Mouse (Mus musculus): ENCODE results near the gene Hyal1.

Gene Hyal1

DNA sequence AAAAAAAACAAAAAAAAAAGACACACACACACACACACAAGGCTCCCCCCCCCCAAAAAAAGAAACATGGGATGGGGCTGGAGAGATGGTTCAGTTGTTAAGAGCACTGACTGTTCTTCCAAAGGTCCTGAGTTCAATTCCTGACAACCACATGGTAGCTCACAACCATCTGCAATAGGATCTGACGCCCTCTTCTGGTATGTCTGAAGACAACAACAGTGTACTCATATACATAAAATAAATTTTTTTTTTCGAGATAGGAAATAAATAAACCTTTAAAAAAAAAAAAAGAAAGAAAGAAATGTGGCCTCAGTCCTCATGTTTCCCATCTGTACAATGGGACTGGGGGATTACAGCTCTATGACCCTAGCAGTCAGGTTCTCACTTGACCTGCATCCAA is 40.7 kb downstream of the Hyal1 start:
- DNase-seq (ENCODE audit: low read depth, low spot score): no peak

DNA sequence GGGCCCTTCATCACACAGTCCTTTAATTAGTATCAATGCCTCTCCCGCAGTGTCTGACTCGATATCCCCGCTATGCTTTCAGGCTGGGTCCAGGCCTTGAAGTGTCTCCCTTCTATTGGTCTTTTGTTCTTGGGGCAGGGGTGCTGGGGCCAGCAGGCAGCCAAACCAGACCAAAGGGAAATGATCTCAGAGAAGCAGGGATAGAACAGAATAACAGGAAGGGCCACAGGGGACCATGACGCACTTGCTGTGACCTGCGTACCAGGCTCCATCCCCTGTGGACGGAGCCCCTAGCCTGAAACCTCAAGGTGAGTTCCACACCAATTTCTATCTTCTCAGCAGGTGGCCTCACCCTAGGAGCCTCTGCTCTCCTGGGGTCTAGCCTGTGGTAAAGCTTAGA is 41.4 kb downstream of the Hyal1 start:
- no peak for DNase-seq (ENCODE audit: low read depth, low spot score)

DNA sequence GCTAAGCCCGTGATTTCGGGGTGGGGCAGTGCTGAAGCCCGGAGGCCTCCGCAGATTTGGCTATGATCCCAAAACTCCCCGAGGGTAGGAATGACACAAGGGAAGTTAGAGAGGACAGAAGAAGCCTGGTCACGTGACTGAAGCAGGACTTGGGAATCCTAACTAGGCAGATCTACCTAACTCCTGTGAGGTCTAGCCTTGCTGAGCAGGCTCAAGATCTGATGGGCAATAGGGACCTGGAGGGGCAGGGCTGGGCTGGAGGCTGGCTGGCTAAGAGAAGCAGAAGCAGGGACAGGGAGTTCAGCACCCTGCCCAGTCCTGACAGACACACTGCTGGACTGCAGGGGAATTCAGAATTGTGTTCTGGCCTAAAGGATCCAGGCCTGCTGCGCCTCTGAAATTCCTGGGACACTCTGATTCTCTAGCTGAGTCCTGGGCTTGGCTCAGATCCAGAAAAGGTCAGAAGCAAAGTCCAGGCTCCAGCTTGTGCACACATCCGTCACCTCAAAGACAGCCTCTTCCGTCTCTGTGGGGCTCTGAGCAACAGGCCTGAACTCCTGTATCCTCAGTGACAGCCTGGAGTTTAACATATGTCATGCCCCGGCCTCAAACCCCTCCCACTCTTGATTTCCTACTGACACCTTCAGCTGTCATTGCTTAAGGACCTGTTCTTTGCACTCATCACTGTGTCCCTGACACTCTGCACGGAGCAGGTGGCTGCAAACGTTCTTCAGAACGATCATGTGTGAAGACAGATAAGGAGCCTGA is 42.2 kb downstream of the Hyal1 start:
- DNase-seq (ENCODE audit: low read depth, low spot score): no peak

DNA sequence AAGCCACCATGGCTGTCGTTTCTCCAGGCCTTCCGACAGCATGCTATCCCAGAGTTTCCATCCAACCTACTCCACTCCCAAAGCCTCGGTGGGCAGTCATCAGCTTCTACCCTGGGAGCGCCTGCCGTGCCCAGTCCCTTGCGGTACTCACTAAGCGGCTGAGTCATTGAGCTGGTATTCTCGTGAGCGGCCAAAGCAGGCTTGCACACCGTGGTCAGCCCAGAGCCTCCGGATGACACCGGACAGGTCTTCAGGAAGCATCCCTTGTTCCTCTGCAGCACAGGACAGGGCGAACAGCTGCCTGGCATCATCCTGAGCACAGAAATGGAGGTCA is 42.8 kb downstream of the Hyal1 start:
- DNase-seq (ENCODE audit: low read depth, low spot score): no peak

DNA sequence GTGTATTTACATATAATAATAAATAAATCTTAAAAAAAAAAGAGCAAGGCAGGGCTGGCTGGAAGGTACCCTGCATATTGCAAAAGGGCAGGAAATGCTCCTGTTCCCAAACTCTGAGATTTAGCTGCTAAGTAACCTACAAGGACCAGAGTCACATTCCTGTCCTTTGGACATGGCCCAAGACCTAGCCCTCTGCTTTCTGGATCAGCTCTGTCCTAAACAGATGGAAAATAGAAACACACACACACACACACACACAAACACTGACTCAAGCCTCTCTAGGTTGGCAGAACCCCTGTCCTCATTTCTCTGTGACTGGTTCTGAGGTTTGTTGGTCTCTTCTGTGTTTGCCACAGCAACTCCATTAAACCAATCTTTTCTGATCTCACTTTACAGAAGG is 44.2 kb downstream of the Hyal1 start:
- no peak for DNase-seq (ENCODE audit: low read depth, low spot score)

DNA sequence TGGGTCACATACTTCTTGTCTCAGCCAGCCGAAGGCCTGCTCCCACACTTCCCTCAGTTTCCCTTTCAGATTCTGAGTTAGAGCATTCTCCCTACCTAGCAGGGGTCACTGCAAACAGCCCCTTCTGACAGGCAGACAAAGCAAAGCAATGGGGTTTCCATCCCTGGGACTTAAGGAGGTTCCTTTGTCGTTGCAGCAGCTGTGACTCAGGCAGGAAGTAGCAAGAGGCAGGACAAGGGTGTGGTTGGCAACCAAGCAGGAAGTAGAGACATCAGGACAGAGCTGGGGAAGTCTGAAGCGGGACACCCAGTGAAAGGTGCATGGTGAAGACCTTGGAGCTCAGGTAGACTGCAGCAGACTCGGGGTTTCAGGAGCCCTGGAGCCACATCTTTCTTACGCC is 47.8 kb downstream of the Hyal1 start:
- no peak for DNase-seq (ENCODE audit: low read depth, low spot score)

DNA sequence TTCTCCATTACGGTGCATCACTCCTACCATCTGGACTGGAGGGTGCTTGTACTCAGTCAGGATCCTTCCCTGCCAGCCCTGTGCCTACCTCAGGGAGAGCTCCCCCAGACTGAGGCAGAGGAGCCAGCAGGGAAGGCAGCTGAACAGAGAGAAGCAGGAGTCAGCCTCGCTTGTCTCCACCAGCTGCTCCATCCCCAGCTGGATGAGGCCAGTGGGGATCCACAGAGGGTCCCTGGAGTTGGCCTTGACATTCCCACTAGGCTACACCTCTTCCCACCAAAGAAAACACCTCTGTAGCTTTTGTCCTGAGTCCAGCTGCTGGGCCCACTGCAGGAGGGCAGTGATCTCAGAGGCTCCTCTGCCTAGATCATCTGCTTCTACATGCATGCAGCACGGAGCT is 48.2 kb downstream of the Hyal1 start:
- no peak for DNase-seq (ENCODE audit: low read depth, low spot score)

DNA sequence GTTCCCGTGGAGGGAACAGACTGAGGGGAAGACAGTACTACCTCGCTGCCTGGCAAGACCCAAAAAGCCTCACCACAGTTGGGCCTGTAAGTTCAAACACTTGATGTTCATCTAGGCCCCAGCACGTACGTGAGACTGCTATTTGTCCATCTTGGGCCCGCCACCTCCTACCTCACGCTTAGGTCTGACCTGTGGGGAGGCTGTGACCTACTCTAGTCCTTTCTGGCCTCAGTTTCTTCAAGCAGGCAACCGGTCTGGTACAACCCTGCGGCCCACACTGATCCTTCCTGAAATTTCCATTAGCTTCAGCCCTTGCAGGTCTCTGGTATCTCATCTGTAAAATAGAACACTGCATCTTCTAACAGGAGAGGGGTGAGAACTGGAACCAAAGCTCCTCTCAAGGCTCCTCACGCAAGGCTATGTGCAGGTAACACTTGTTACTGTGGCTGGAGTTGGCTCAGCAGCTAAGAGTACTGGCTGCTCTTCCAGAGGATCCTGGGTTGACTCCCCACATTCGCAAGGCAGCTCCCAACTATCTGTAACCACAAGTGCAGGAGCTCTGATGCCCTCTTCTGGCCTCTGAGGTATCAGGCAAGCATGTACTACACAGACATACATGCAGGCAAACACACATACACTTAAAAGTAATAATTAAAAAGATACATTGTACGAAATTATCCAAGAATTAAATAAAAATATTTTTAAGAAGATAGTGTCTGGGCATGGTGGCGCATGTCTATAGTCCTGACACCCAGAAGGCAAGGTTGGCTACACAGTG is 48.8 kb downstream of the Hyal1 start:
- DNase-seq (ENCODE audit: low read depth, low spot score): no peak

DNA sequence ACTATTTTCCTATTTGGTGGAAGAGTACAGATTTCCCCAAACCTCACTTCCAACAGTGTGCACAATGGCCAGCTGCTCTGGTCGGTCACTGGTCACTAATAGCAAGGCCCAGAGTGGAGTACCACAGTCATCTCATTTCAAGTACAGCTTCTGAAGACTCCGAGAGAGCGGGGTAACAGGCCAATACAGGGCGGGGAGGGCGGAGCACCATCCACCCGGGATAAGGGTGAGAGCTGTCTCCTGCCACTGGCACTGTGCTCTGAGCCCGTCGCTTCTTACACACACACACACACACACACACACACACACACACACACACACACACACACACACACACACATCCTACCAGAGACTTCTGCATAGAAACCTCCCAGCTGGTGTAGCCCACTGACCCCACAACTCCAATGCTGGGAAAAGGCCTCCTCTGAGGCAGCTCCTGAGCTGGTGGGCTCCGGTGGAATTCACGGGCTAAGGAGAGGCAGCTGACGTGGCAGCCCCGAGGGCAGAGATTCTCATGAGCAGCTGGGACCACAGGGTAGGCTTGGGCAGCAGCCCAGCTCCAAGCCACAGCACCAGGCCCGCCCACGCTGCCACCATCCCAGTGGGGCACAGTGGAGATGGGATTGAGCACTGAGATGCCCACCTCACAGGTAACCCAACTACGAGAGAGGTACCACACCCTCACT is 49.6 kb downstream of the Hyal1 start:
- no peak for DNase-seq (ENCODE audit: low read depth, low spot score)

DNA sequence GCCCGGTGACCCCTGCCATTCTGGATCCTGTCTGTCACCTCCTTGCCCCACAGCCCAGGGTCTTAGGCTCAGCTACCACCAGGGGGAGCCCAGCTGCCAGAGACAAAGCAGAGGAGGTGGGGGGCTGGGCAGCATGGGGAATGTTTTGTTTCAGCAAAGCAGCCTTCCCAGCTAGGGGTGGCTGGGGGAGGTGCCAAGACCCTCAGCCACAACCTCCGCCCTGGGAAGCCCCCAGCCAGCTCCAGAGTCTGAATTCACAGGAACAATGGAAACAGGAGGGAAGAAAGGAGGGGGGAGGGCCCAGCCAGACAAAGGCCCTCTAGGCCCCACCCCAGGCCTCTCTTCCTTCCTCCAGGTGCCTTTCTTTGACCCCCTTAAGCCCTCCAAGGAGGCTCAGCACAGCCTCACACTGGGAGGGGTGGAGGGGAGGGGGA is 50.1 kb downstream of the Hyal1 start:
- peak; percentile 69 for DNase-seq (ENCODE audit: low read depth, low spot score)

DNA sequence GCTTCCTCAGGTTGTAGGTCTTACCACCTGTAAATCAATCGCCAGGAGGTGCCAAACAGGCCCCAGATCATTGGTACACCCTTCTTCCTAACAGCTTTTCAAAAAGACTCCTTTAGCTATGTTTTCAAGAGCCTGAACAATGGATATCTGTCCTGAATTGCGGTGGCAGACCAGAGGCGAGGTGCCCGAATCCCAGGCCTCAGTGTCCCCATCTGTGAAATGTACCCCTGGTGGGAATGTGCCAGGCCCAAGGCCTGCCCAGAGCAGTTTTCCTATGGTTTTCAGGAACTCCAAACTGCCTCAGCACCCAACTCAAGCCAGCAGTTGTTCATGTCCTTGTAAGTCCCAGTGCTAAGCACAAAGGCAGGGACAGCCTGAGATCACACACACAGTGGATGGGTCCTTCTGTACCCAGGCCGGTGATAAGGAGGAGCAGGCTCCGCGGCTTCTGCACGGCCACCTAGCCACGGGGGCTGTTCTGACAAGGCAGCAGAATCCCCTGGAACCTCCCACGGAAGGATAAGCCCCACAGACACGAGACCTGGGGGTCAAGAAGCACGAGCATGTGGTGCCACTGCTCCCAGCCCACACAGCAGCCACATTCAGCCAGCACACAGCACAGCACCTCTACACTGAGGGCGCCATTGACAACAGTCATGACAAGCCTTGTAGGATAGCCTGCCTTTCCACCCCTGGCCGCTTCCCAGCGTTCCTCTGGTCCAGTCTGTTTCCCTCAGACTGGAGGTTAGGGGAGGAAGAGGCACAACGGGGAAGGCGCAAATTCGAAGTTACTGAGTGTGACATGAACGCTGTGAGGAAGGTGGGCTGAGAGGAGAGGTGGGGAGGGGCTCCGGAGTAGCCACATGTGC is 50.9 kb downstream of the Hyal1 start:
- DNase-seq (ENCODE audit: low read depth, low spot score): no peak

DNA sequence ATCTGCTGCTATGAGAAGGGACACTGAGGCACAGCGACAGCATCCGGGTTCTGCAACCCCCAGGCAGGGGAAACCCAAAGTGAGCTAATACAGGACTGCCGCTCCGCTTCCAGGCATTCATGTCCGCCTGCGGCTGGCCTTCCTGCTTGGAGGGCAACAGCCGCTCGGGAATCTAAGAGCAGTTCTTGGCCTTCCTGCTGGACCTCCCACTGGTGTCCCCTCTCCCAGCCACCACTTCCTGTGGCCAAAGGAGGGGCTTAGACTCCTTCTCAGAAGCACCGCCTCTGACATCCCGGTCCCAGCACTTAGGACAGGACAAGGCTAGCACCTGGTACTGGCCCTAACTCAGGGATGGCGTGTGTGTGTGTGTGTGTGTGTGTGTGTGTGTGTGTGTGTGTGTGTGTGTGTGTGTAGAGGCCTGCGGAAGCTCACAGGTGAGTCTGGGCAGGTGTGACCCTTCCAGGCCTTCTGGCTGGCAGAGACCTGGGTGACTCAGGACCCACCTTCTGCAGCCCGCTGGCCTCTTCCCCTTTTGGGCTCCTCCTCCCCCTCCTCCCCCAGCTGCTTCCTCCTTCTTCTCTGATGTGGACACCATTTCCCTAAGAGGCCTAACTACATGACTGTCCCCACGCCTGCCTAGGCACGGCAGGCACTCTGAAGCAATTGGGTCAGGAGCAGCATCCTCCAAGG is 52.1 kb downstream of the Hyal1 start:
- peak; percentile 89 for DNase-seq (ENCODE audit: low read depth, low spot score)

DNA sequence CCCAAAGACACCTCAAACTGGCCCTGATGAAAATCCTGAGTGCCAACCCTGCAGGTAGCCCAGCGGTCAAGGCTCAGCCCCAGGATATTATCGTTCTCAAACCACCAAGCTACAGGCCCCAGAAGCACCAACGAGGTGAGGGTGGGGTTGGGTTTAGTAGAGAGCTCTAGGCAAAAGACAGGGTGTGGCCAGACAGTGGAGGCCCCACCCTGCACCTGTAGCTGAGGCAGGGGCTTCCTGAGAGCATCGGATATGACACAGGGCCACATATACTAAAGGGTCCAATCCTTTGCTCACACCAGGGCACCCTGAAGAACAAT is 52.6 kb downstream of the Hyal1 start:
- no peak for DNase-seq (ENCODE audit: low read depth, low spot score)

DNA sequence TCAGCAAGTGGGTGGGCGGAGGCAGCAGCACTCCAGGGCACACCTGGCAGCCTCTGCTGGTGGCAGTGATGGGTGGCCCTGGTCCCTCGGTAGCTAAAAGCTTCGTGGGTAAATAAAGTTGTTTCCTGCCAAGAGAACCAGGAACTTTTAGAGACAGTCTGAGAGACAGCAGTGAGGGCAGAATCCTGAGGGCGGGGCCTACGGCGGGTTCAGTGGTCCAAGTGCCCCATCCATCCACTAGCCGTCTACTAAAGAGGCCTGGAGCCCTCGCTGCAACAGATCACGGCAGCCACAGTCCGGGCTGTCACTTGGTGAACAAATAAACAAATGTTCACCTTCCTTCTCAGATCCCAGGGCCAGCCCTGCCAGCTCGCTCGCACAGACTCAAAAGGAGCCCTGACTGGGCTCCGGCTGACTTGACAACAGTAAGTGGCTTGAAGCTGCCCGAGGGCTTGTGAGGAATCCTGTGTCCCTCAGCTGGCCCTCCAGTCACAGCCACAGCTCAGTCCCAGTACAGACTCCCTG is 53.2 kb downstream of the Hyal1 start:
- DNase-seq (ENCODE audit: low read depth, low spot score): peak; percentile 26

DNA sequence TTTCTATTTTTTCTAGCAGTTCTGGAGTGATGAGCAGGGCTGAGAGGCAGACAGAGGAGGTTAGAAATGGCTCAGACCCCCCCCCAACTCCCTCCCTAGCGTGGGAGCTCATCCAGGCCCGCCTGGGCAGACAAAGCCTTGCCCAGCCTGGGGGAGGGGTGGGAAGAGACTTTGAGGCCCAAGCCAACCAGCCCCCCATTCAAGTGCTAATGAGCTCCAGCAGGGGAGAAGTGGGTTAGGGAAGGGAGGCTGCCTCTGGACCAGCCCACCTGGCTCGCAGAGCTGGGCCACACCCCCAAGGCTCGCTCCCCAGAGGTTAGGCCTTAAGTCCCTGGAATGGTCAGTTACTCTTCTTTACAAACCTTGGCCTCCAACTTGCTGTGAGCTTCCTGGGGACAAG is 53.8 kb downstream of the Hyal1 start:
- DNase-seq (ENCODE audit: low read depth, low spot score): peak; percentile 29
